Mouse (Mus musculus): ENCODE measurements around the gene Gm21992. TPM values are rescaled to one million over a fixed set of nuclear protein-coding genes. Genes with fewer than 3 reads are reported as not detected.
"Not testable (repeated sequence)": the region's sequence is repeated elsewhere in the genome, so short reads cannot be mapped to it uniquely, and the experiment has no call there.

The Gm21992 gene
- total RNA-seq, 2 experiments from 2014 or later = 21.8 to 21.9 TPM

- DNase-seq (ENCODE audit: low spot score in 2 of 2); intact Hi-C loops (cut with DNase I): not testable (repeated sequence)
Measured at GRCm38 (mm10) chr19:4760544-4760943, 50.9 kb downstream of the Gm21992 start.

DNA sequence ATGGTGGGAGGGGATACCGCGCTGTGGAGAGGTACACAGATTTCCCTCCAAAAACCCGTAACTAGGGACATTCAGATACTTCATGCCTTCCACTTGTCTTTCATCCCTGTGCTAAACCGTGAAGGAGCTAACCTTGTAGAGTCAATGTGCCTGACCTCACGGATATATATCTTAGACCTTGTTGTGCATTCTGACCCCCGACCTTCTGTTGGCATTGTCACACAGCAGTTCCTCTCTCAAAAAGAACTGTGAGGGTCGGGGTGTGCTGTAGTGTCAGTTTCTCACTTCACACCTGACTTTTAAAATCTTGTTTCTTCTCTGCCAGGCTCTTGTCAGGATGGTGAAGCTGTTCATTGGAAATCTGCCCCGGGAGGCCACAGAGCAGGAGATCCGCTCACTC lies 54.5 kb downstream of the Gm21992 start:
- no peak for DNase-seq (ENCODE audit: low spot score in 2 of 2)
- intact Hi-C loops (cut with DNase I) = loop anchor here (1.0 to 2.0 kb wide), 3 partner anchors 54 to 149 kb away; partner anchors contain the start of genes Bbs1, Gm21992 and Rbm14

DNA sequence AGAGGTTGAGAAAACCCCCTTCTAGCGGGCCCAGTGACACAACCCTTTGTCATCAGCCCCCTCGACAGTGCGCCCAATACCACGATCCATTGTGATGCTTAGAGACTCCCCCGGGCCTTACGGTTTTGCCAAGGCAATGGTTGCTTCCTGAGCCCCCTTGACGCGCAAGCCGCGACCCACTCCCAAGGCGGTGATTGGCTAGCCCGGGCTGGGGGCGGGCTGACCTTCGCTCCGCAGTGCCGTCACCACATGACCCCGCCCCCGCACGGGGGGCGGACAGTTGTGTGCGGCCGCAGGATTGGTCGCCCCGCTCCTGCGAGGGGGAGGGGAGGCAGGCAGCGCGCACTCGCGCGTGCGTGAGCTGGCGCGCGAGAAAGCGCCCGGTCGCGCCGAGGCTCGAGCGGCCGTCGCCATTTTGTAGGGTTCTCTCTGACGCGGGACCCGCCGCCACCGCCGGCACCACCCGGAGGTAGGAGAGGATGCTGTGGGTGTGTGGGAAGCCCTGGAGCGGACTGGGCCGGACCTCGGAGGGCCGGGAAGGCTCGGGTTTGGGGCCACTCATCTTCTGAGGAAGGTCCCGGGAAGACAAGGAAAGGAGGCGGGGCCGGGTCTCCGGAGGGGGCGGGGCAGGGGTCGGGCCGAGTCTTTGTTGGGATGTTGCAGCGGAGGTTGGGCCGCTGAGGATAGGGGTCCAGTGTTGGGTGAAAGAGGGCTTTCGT lies 55.1 kb downstream of the Gm21992 start, which contains the start of gene Rbm4b:
Rbm4b (plus strand) TSS at position 305 of the 719 bp plus-strand sequence.
- DNase-seq (ENCODE audit: low spot score in 2 of 2) = peak; percentile 97
- intact Hi-C loops (cut with DNase I) = loop anchor here (1.0 to 2.0 kb wide), 3 partner anchors 55 to 150 kb away; partner anchors contain the start of genes Bbs1, Gm21992 and Rbm14

DNA sequence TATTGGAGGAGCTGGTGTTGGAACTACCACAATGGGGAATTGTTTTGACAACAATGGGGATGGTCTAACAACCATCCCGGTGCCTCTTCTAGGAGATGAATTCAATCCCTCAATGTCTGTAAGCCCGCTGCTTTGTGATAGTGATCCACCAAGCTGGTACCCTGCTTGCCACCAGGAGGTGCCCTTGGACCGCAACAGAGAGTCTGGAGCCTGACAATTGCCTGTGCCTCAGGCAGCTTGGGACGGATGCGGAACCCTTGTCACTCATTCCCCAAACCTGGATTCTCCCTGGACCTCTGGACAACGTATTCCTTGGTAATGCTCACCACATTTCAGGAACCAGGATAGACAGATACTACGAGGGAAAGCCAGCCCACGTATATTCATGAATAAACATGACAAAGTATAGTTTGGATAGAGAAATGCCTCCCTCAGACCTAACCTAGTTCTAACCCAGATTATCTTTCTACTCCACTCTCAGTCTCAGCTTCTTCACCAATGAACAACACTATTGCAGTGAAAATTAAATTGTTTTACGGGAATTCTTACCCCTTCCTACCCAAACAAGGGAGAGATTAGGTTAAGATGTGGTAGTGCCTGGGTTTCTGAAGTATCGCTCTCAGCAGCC lies 55.7 kb downstream of the Gm21992 start:
- intact Hi-C loops (cut with DNase I) = loop anchor here (1.0 to 2.0 kb wide), 3 partner anchors 56 to 151 kb away; partner anchors contain the start of genes Bbs1, Gm21992 and Rbm14
- peak; percentile 87 to 94 for DNase-seq (ENCODE audit: low spot score in 2 of 2)

DNA sequence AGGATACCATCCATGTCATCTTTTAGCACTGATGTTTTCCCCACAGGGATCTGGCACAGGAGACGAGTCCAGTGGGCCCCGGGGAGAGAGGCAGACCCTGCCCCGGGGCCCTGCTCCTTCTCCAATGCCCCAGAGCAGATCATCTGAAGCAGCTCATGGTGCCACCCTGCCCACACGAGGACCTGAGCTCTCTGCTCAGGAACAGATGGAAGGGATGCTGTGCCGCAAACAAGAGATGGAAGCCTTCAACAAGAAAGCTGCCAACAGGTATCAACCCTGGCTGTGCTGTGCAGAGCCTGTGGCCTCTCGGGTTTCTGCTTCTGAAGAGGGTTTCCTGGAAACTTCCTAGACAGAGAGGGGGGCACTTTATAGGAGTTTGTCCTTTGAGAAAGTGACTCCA lies 61.4 kb downstream of the Gm21992 start:
- no peak for DNase-seq (ENCODE audit: low spot score in 2 of 2)
- intact Hi-C loops (cut with DNase I) = no loop called here

DNA sequence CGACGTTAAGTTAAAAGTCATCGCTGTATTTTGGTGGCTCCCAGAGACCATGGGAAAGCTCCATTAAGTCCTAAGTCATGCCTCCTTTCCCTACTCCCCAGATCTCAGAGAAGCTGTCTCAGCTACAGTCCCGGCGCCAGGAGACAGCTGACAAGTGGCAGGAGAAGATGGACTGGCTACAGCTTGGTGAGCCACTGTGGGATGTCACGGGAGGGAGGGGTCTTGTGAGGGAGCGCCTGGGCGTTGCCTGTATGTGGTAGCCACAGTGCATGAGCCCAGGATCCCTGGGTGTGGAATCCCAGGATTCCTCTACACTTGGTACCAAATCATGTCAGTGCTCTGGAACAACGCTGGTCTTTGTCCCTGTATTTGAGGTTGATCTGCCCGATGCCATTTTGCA lies 62.9 kb downstream of the Gm21992 start:
- DNase-seq (ENCODE audit: low spot score in 2 of 2) = no peak
- intact Hi-C loops (cut with DNase I) = no loop called here

- intact Hi-C loops (cut with DNase I) = no loop called here
- no peak for DNase-seq (ENCODE audit: low spot score in 2 of 2)
Measured at GRCm38 (mm10) chr19:4747631-4748312, 63.6 kb downstream of the Gm21992 start.

DNA sequence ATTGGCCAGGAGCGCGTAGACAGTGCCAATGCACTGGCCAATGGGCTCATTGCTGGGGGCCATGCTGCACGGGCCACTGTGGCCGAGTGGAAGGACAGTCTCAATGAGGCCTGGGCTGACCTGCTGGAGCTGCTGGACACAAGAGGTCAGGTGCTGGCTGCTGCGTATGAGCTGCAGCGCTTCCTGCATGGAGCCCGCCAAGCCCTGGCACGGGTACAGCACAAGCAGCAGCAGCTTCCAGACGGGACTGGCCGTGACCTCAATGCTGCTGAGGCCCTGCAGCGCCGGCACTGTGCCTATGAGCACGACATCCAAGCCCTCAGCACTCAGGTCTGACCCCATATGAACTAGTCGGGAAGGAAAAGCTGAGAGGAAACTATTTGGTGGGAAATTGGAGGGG lies 64.8 kb downstream of the Gm21992 start:
- intact Hi-C loops (cut with DNase I) = no loop called here
- DNase-seq (ENCODE audit: low spot score in 2 of 2) = no peak

- intact Hi-C loops (cut with DNase I) = no loop called here
- DNase-seq (ENCODE audit: low spot score in 2 of 2) = no peak
Measured at GRCm38 (mm10) chr19:4745681-4746080, 65.7 kb downstream of the Gm21992 start.

DNA sequence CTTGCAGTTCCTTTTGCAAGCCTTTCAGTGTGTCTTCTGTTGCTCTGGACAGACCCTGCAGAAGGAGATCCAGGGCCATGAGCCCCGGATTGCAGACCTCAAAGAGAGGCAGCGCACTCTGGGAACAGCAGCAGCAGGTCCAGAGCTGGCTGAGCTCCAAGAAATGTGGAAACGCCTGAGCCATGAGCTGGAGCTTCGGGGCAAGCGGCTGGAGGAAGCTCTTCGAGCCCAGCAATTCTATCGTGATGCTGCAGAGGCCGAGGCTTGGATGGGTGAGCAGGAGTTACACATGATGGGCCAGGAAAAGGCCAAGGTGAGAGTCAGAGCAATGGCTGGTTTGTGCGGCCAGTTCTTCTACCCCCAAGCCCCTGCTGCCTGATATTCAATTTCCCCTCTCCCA lies 66.4 kb downstream of the Gm21992 start:
- DNase-seq (ENCODE audit: low spot score in 2 of 2) = no peak
- intact Hi-C loops (cut with DNase I) = no loop called here

GRCm38 (mm10) chr19:4744026-4744425 lies 67.4 kb downstream of the Gm21992 start:
- no peak for DNase-seq (ENCODE audit: low spot score in 2 of 2)
- intact Hi-C loops (cut with DNase I) = loop anchor here (5.0 kb wide), 1 partner anchor 247 kb away; the partner anchor contains the start of gene 2010003K11Rik

DNA sequence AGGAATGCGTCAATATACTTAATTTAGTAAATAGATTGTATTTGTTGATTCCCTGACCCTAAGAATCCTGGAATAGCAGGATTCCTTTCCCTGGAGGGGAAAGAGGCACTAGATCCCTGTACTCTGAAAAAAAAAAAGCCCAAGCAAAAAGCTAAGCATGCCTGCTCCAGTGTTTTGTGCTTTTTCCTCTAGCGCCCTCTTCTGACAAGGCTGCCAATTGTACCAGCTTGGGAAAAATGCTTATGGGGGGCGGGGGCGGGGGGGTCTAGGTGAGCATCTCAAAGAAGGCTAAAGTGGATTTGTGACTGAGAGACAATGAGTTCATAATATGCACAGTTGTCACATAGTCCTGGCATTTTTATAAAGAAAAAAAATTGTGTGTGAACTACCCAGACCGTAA lies 67.9 kb downstream of the Gm21992 start:
- DNase-seq (ENCODE audit: low spot score in 2 of 2) = no peak
- intact Hi-C loops (cut with DNase I) = loop anchor here (1.0 to 5.0 kb wide), 3 partner anchors 99 to 246 kb away; partner anchors contain the start of gene 2010003K11Rik

DNA sequence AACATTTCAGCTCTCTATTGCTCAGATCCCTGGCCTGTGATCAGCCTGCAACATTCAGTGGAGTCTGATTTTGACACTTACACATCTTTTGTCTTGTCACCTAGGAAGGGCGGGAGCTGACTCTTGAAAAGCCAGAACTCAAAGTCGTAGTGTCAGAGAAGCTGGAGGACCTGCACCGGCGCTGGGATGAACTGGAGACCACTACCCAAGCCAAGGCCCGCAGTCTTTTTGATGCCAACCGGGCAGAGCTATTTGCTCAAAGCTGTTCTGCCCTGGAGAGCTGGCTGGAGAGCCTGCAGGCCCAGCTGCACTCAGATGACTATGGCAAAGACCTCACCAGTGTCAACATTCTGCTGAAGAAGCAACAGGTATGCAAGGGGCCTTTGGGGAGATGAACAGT lies 69.2 kb downstream of the Gm21992 start:
- no peak for DNase-seq (ENCODE audit: low spot score in 2 of 2)
- intact Hi-C loops (cut with DNase I) = loop anchor here (2.0 to 5.0 kb wide), 2 partner anchors 97 to 245 kb away; partner anchors contain the start of gene 2010003K11Rik

DNA sequence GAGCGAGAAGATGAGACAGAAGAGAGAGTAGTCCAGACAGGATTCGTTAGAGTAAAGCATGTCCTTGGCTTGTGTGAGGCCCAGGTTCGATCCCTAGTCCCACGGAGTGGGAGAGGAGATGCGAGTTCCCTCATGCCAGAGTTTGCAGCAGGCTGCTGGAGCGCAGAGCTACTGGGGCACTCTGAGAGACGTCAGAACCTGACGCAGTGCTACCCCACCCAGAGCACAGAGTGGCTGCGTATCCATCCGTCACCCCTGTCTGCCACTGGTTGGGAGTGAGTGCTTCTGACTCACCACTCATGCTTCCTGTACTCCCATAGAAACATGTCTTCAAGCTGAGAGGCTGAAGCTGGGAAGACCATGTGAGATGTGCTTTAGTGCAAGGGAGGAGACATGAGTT lies 69.9 kb downstream of the Gm21992 start:
- intact Hi-C loops (cut with DNase I) = loop anchor here (5.0 kb wide), 1 partner anchor 244 kb away; the partner anchor contains the start of gene 2010003K11Rik
- DNase-seq (ENCODE audit: low spot score in 2 of 2) = peak in 1 of 2 experiments; percentile 57

- intact Hi-C loops (cut with DNase I) = loop anchor here (5.0 kb wide), 1 partner anchor 242 kb away; the partner anchor contains the start of gene 2010003K11Rik
Measured at GRCm38 (mm10) chr19:4739762-4740161, 71.7 kb downstream of the Gm21992 start.

GRCm38 (mm10) chr19:4739053-4739452 lies 72.4 kb downstream of the Gm21992 start:
- intact Hi-C loops (cut with DNase I) = no loop called here
- DNase-seq (ENCODE audit: low spot score in 2 of 2) = no peak

More at GRCm38 (mm10) chr19:4739762-4740161, 71.7 kb downstream of the Gm21992 start:
- no peak for DNase-seq (ENCODE audit: low spot score in 2 of 2)

- no peak for DNase-seq (ENCODE audit: low spot score in 2 of 2)
- intact Hi-C loops (cut with DNase I) = no loop called here
Measured at GRCm38 (mm10) chr19:4737866-4738265, 73.5 kb downstream of the Gm21992 start.

DNA sequence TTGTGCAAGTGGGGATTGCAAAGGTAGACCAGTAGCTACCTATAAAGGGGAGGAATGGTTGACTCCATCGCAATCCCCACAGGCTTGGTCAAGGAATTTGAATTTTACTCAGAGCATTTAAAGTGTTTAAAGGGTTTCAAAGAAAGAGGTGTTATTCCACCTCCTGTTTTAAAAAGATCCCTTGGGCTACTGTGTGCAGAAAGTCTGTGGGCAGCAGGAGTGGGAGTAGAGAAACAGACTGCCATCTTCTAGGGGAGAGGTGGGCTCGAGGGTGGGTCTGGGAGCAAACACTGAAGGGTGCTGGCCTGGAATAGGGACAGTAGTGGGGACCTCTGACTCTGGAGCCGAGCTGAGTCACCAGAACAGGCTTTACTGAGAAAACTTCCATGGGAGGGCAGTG lies 78.4 kb downstream of the Gm21992 start:
- peak in 1 of 2 experiments; percentile 71 for DNase-seq (ENCODE audit: low spot score in 2 of 2)
- intact Hi-C loops (cut with DNase I) = loop anchor here (5.0 kb wide), 1 partner anchor 86 kb away; no protein-coding TSS in a partner anchor

DNA sequence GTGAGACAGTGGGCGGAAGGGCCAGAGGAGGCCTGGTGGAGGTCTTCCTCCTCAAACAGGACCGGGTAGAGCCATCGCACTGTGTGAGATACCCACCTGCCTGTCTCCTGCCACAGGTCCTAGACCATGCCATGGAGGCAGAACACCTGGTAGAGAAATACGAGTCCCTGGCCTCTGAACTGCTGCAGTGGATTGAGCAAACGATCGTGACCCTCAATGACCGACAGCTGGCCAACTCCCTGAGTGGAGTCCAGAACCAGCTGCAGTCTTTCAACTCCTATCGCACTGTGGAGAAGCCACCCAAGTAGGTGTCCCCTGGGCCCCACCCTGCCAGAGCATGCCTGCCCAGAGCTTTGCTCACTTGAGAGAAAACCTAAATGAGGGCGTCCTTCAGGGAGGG lies 82.2 kb downstream of the Gm21992 start:
- intact Hi-C loops (cut with DNase I) = no loop called here
- no peak for DNase-seq (ENCODE audit: low spot score in 2 of 2)

Measured in left cerebral cortex, postnatal 25 days (tissue).